Mouse (Mus musculus) hematopoietic stem cell, adult 5-6 weeks (primary cell): ENCODE data around the gene Sh3kbp1. TPM values are rescaled to one million over a fixed set of nuclear protein-coding genes. Genes with fewer than 3 reads are reported as not detected.

Source experiments
- ATAC-seq, 2 experiments: fragments of 125-278 bp in 1 of 2; replicated peaks in 1 of 2; 2 replicates each; pipeline ENCODE4 v1.8.0; 2016 to 2017; ENCODE audit warnings: inconsistent platforms in 2 of 2, mild to moderate bottlenecking in 2 of 2, moderate number of reproducible peaks in 2 of 2, low read depth in 1 of 2, moderate TSS enrichment in 1 of 2; ENCODE audit not compliant: low FRiP score in 2 of 2, poor library complexity in 2 of 2, severe bottlenecking in 2 of 2, insufficient read depth in 1 of 2, low TSS enrichment in 1 of 2
- total RNA-seq: library from RNA; stranded (forward); fragments of 172-1452, 232-1000 nt; gene quantifications from 2 replicates; pipeline ENCODE4 v1.2.3, GENCODE M21; 2017

The Sh3kbp1 gene
- total RNA-seq, 1 experiment from 2014 or later, result 110 TPM

GRCm38 (mm10) chrX:159671388-159671787, 44.3 kb downstream of the Sh3kbp1 start:
- no peak for ATAC-seq

- ATAC-seq, result no peak
Observed at GRCm38 (mm10) chrX:159672466-159672865, 45.4 kb downstream of the Sh3kbp1 start.

GRCm38 (mm10) chrX:159676242-159676641, 49.2 kb downstream of the Sh3kbp1 start:
- ATAC-seq, result peak; percentile 65 to 82

- ATAC-seq, result 0 out of 4 replicates have a peak, but pooled peaks of 1 of the 2 experiments have one; percentile 29
Observed at GRCm38 (mm10) chrX:159677585-159678319, 50.7 kb downstream of the Sh3kbp1 start.

- peak; percentile 58 to 66 for ATAC-seq
Observed at GRCm38 (mm10) chrX:159678320-159678835, 51.3 kb downstream of the Sh3kbp1 start.

GRCm38 (mm10) chrX:159685521-159685920, 58.4 kb downstream of the Sh3kbp1 start:
- ATAC-seq, result no peak; a peak in 1 of 4 replicates

- ATAC-seq, result no peak
Observed at GRCm38 (mm10) chrX:159686850-159687249, 59.8 kb downstream of the Sh3kbp1 start.

GRCm38 (mm10) chrX:159688698-159689097, 61.6 kb downstream of the Sh3kbp1 start:
- no peak; a peak in 1 of 4 replicates for ATAC-seq

- peak; percentile 32 to 56; a peak in 3 of 4 replicates for ATAC-seq
Observed at GRCm38 (mm10) chrX:159689785-159690416, 62.8 kb downstream of the Sh3kbp1 start.

GRCm38 (mm10) chrX:159693126-159693525, 66.1 kb downstream of the Sh3kbp1 start:
- no peak for ATAC-seq

GRCm38 (mm10) chrX:159696545-159696944, 69.5 kb downstream of the Sh3kbp1 start:
- ATAC-seq, result peak; percentile 21 to 43; a peak in 1 of 4 replicates

- ATAC-seq, result peak; percentile 87 to 90
Observed at GRCm38 (mm10) chrX:159697030-159697454, 70.0 kb downstream of the Sh3kbp1 start.

- ATAC-seq, result no peak
Observed at GRCm38 (mm10) chrX:159702850-159703249, 75.8 kb downstream of the Sh3kbp1 start.

GRCm38 (mm10) chrX:159704381-159705004, 77.4 kb downstream of the Sh3kbp1 start:
- ATAC-seq, result no peak

- ATAC-seq, result no peak
Observed at GRCm38 (mm10) chrX:159705412-159705811, 78.3 kb downstream of the Sh3kbp1 start.

- ATAC-seq, result peak; percentile 66 to 67
Observed at GRCm38 (mm10) chrX:159708076-159708830, 81.2 kb downstream of the Sh3kbp1 start.

- ATAC-seq, result no peak
Observed at GRCm38 (mm10) chrX:159709296-159709695, 82.2 kb downstream of the Sh3kbp1 start.
